Mouse (Mus musculus): ENCODE results near the gene Arsa. TPM values are rescaled to one million over a fixed set of nuclear protein-coding genes. Genes with fewer than 3 reads are reported as not detected.

The Arsa gene
- total RNA-seq, 2 experiments from 2014 or later: 29.4 to 29.6 TPM

GRCm38 (mm10) chr15:89424621-89425020 is 52.6 kb downstream of the Arsa start:
- DNase-seq (ENCODE audit: extremely low spot score in 1 of 2, low spot score in 1 of 2): no peak

Other genes with a start within 250 kb of the Arsa start
- gene Sbf1, start 162.1 kb downstream of the Arsa start, total RNA-seq (2021): 100 to 1,000 TPM; 317 to 364 TPM
- gene Adm2, start 154.7 kb downstream of the Arsa start, total RNA-seq (2021): not detected
- gene Miox, start 143.0 kb downstream of the Arsa start, total RNA-seq (2021): not detected
- 10 to 100 TPM; 15.2 to 20.8 TPM for gene Lmf2, start 121.8 kb downstream of the Arsa start, total RNA-seq (2021)
- 10 to 100 TPM; 84.1 to 95.0 TPM for gene Ncaph2, start 121.7 kb downstream of the Arsa start, total RNA-seq (2021)
- gene Sco2, start 103.6 kb downstream of the Arsa start, total RNA-seq (2021): 10 to 100 TPM; 34.1 to 36.7 TPM
- gene Tymp, start 100.4 kb downstream of the Arsa start, total RNA-seq (2021): 1 to 10 TPM; 1.5 to 1.8 TPM
- gene Odf3b, start 98.1 kb downstream of the Arsa start, total RNA-seq (2021): 1 to 10 TPM; 1.6 to 3.2 TPM
- under 1 TPM; 0.30 to 0.38 TPM for gene Klhdc7b, start 92.5 kb downstream of the Arsa start, total RNA-seq (2021)
- gene Syce3, start 66.9 kb downstream of the Arsa start, total RNA-seq (2021): not detected
- 1 to 10 TPM; 1.4 to 2.3 TPM for gene Cpt1b, start 51.6 kb downstream of the Arsa start, total RNA-seq (2021)
- 1 to 10 TPM; 2.1 to 2.4 TPM for gene C730034F03Rik, start 47.8 kb downstream of the Arsa start, total RNA-seq (2021)
- not detected for gene Gm44502, start 47.7 kb downstream of the Arsa start, total RNA-seq (2021)
- 10 to 100 TPM; 34.3 to 43.4 TPM for gene Chkb, start 47.5 kb downstream of the Arsa start, total RNA-seq (2021)
- gene Mapk8ip2, start 23.5 kb downstream of the Arsa start, total RNA-seq (2021): 100 to 1,000 TPM; 242 to 243 TPM
- 100 to 1,000 TPM; 235 to 265 TPM for gene Shank3, start 22.2 kb upstream of the Arsa start, total RNA-seq (2021)
- gene Acr, start 90.9 kb upstream of the Arsa start, total RNA-seq (2021): under 1 TPM; 0.37 to 0.96 TPM
- gene Rabl2, start 114.5 kb upstream of the Arsa start, total RNA-seq (2021): 10 to 100 TPM; 27.3 to 33.4 TPM

Measured in layer of hippocampus, postnatal 25 days (tissue).